19 mouse cellular contexts compared by ENCODE assay signal in genomic region chr17:25066595-25066994, GRCm38 (mm10). TPM values are rescaled to one million over a fixed set of nuclear protein-coding genes. Genes with fewer than 3 reads are reported as not detected.
DNase-seq lines count a peak whose midpoint lies in the region; ATAC-seq and TF ChIP-seq lines count a peak whose summit lies in the region.
"Had no signal": no experiment of that assay in that cellular context is flagged by ENCODE, and none has a peak within 500 bp of the region (broad histone marks: within the 10 kb centered on the region; RNA-seq: fewer than 3 reads in every experiment).

No protein-coding gene starts in this region.

- H3K27me3 ChIP-seq in forebrain, embryonic 10.5 days (ENCODE audit: poor library complexity, severe bottlenecking), result no peaks in the 10 kb centered on the region
- H3K27me3 ChIP-seq in forebrain, postnatal 0 days (ENCODE audit: insufficient read depth, low read length), result no peaks in the 10 kb centered on the region
- no peaks in the 10 kb centered on the region for H3K27me3 ChIP-seq in kidney, embryonic 14.5 days (ENCODE audit: control insufficient read depth, insufficient read depth, low read length)
- no peaks in the 10 kb centered on the region for H3K27me3 ChIP-seq in lung, embryonic 15.5 days
- H3K27me3 ChIP-seq: CH12.LX; hindbrain, embryonic 12.5 days; limb, embryonic 15.5 days; midbrain, embryonic 13.5 days had no signal

- H3K9me3 ChIP-seq in forebrain, embryonic 10.5 days, result no peaks in the 10 kb centered on the region
- H3K9me3 ChIP-seq in forebrain, postnatal 0 days (ENCODE audit: low read length), result no peaks in the 10 kb centered on the region
- H3K9me3 ChIP-seq in kidney, embryonic 14.5 days (ENCODE audit: control insufficient read depth, low read length), result no peaks in the 10 kb centered on the region
- no peaks in the 10 kb centered on the region for H3K9me3 ChIP-seq in lung, embryonic 15.5 days
- H3K9me3 ChIP-seq: hindbrain, embryonic 12.5 days; limb, embryonic 15.5 days; midbrain, embryonic 13.5 days had no signal

- H3K4me2 ChIP-seq in forebrain, postnatal 0 days (ENCODE audit: low read depth), result no peak overlapping the region
- no peak overlapping the region for H3K4me2 ChIP-seq in kidney, embryonic 14.5 days (replicated peaks; ENCODE audit: low read depth, low read length)
- H3K4me2 ChIP-seq in lung, embryonic 15.5 days, result no peak overlapping the region
- H3K4me2 ChIP-seq: hindbrain, embryonic 12.5 days; limb, embryonic 15.5 days; midbrain, embryonic 13.5 days had no signal

- TF ChIP-seq CTCF in forebrain, postnatal 0 days (IDR thresholded peaks at IDR 0.05; ENCODE audit: low read depth), result no peak

- 95% methylated on average over 7 of the region's 7 CpGs for WGBS in forebrain, embryonic 10.5 days
- WGBS in forebrain, postnatal 0 days, result 92% methylated on average over 7 of the region's 7 CpGs
- 98% methylated on average over 7 of the region's 7 CpGs for WGBS in kidney, embryonic 14.5 days
- WGBS in lung, embryonic 15.5 days, result 92% methylated on average over 7 of the region's 7 CpGs

- no peak for ATAC-seq in forebrain, postnatal 0 days
- no peak for ATAC-seq in kidney, embryonic 14.5 days (ENCODE audit: low FRiP score, low TSS enrichment)
- ATAC-seq in lung, embryonic 15.5 days (ENCODE audit: borderline replicate concordance, extremely low read depth, low FRiP score, low TSS enrichment), result no peak
- ATAC-seq: intestine, embryonic 16.5 days; midbrain, embryonic 13.5 days had no signal

- DNase-seq in forebrain, embryonic 10.5 days (ENCODE audit: extremely low spot score, low spot score), result no peak
- DNase-seq in forebrain, postnatal 0 days, result no peak
- DNase-seq in kidney, postnatal 25 days, result no peak
- no peak for DNase-seq in lung, postnatal 25 days (ENCODE audit: low spot score)
- DNase-seq in lung, postnatal 36 days, result peak; percentile 50
- DNase-seq in testis, postnatal 14 days (ENCODE audit: low spot score), result no peak
- DNase-seq: cerebellum, postnatal 10 days; gastrocnemius, postnatal 25 days; thymus, adult 18-20 months had no signal

- H3K9ac ChIP-seq in forebrain, postnatal 0 days, result no peak overlapping the region
- no peak overlapping the region for H3K9ac ChIP-seq in kidney, embryonic 14.5 days (ENCODE audit: low read depth, low read length)
- H3K9ac ChIP-seq in lung, embryonic 15.5 days, result no peak overlapping the region
- H3K9ac ChIP-seq: hindbrain, embryonic 12.5 days; limb, embryonic 15.5 days; midbrain, embryonic 13.5 days had no signal

- no peak overlapping the region for H3K4me3 ChIP-seq in forebrain, embryonic 10.5 days
- no peak overlapping the region for H3K4me3 ChIP-seq in forebrain, postnatal 0 days (ENCODE audit: low read depth, low read length)
- no peak overlapping the region for H3K4me3 ChIP-seq in kidney, embryonic 14.5 days (ENCODE audit: low read length)
- no peak overlapping the region for H3K4me3 ChIP-seq in lung, embryonic 15.5 days
- H3K4me3 ChIP-seq: hindbrain, embryonic 12.5 days; limb, embryonic 15.5 days; midbrain, embryonic 13.5 days had no signal

- peak overlapping the region; percentile 20; the same call in 1 of the 2 replicates for H3K27ac ChIP-seq in forebrain, embryonic 10.5 days
- H3K27ac ChIP-seq in forebrain, postnatal 0 days (ENCODE audit: low read depth, low read length), result no peak overlapping the region
- 0 out of 2 replicates have a peak overlapping the region, but pooled peaks have one; percentile 65 for H3K27ac ChIP-seq in kidney, embryonic 14.5 days (ENCODE audit: low read depth, low read length)
- peak overlapping the region; percentile 36; the same call in 1 of the 2 replicates for H3K27ac ChIP-seq in lung, embryonic 15.5 days
- H3K27ac ChIP-seq: hindbrain, embryonic 12.5 days; macrophage; midbrain, embryonic 13.5 days had no signal

- H3K36me3 ChIP-seq in forebrain, embryonic 10.5 days (replicated peaks), result peaks cover 36% of the 10 kb centered on the region
- H3K36me3 ChIP-seq in forebrain, postnatal 0 days (ENCODE audit: insufficient read depth), result peaks cover 36% of the 10 kb centered on the region
- H3K36me3 ChIP-seq in kidney, embryonic 14.5 days (ENCODE audit: control insufficient read depth, insufficient read depth, low read length), result peaks cover 32% of the 10 kb centered on the region; the same call in 1 of the 2 replicates
- H3K36me3 ChIP-seq in lung, embryonic 15.5 days, result peaks cover 46% of the 10 kb centered on the region

- no peaks in the 10 kb centered on the region; the same call in 1 of the 2 replicates for H3K4me1 ChIP-seq in forebrain, embryonic 10.5 days
- no peaks in the 10 kb centered on the region for H3K4me1 ChIP-seq in forebrain, postnatal 0 days (ENCODE audit: insufficient read depth)
- H3K4me1 ChIP-seq in kidney, embryonic 14.5 days (ENCODE audit: control insufficient read depth, insufficient read depth, low read length), result no peaks in the 10 kb centered on the region
- H3K4me1 ChIP-seq in lung, embryonic 15.5 days, result peaks cover 23% of the 10 kb centered on the region; the same call in 1 of the 2 replicates
- H3K4me1 ChIP-seq: hindbrain, embryonic 12.5 days; limb, embryonic 15.5 days; midbrain, embryonic 13.5 days had no signal

RNA-seq across cellular contexts. Expression of gene Tmem204, which starts 16.8 kb away (rescaled TPM):
- 10.9 and 11.5 TPM in 2 replicates for polyA plus RNA-seq in forebrain, embryonic 10.5 days (2016; fragmentation: Nextera tagmentation; extraction: Ambion mirVana)
- total RNA-seq in forebrain, postnatal 0 days (2014; rRNA removed), result 9.0 and 11.9 TPM in 2 replicates
- polyA plus RNA-seq in forebrain, postnatal 0 days (2015; fragmentation: Nextera tagmentation; extraction: Ambion mirVana), result 10.3 and 10.6 TPM in 2 replicates
- 15.9 and 18.4 TPM in 2 replicates for polyA plus RNA-seq in kidney, embryonic 14.5 days (2014; fragmentation: Nextera tagmentation; extraction: Ambion mirVana)
- 88.2 and 93.2 TPM in 2 replicates for polyA plus RNA-seq in lung, embryonic 15.5 days (2015; fragmentation: Nextera tagmentation; extraction: Ambion mirVana)
- total RNA-seq: CH12.LX had no signal
- polyA plus RNA-seq: macrophage had no signal

RNA-seq across cellular contexts. Expression of gene Telo2, which starts 49.2 kb away (rescaled TPM):
- 54.6 TPM in 2 replicates for polyA plus RNA-seq in forebrain, embryonic 10.5 days (2016; fragmentation: Nextera tagmentation; extraction: Ambion mirVana)
- 51.9 and 92.2 TPM in 2 replicates for total RNA-seq in forebrain, postnatal 0 days (2014; rRNA removed)
- 32.4 and 35.6 TPM in 2 replicates for polyA plus RNA-seq in forebrain, postnatal 0 days (2015; fragmentation: Nextera tagmentation; extraction: Ambion mirVana)
- 34.9 and 44.8 TPM in 2 replicates for polyA plus RNA-seq in kidney, embryonic 14.5 days (2014; fragmentation: Nextera tagmentation; extraction: Ambion mirVana)
- polyA plus RNA-seq in lung, embryonic 15.5 days (2015; fragmentation: Nextera tagmentation; extraction: Ambion mirVana), result 42.2 and 46.3 TPM in 2 replicates

RNA-seq across cellular contexts. Expression of gene Ift140, which starts 50.7 kb away (rescaled TPM):
- polyA plus RNA-seq in forebrain, embryonic 10.5 days (2016; fragmentation: Nextera tagmentation; extraction: Ambion mirVana), result 27.0 and 27.4 TPM in 2 replicates
- total RNA-seq in forebrain, postnatal 0 days (2014; rRNA removed), result 31.8 and 37.7 TPM in 2 replicates
- polyA plus RNA-seq in forebrain, postnatal 0 days (2015; fragmentation: Nextera tagmentation; extraction: Ambion mirVana), result 11.6 and 15.2 TPM in 2 replicates
- polyA plus RNA-seq in kidney, embryonic 14.5 days (2014; fragmentation: Nextera tagmentation; extraction: Ambion mirVana), result 15.5 and 23.6 TPM in 2 replicates
- 17.0 and 18.1 TPM in 2 replicates for polyA plus RNA-seq in lung, embryonic 15.5 days (2015; fragmentation: Nextera tagmentation; extraction: Ambion mirVana)

RNA-seq across cellular contexts. Expression of gene Cramp1l, which starts 51.0 kb away (rescaled TPM):
- 8.1 and 8.4 TPM in 2 replicates for polyA plus RNA-seq in forebrain, embryonic 10.5 days (2016; fragmentation: Nextera tagmentation; extraction: Ambion mirVana)
- 16.2 and 21.5 TPM in 2 replicates for total RNA-seq in forebrain, postnatal 0 days (2014; rRNA removed)
- polyA plus RNA-seq in forebrain, postnatal 0 days (2015; fragmentation: Nextera tagmentation; extraction: Ambion mirVana), result 1.9 and 2.9 TPM in 2 replicates
- 8.5 and 11.6 TPM in 2 replicates for polyA plus RNA-seq in kidney, embryonic 14.5 days (2014; fragmentation: Nextera tagmentation; extraction: Ambion mirVana)
- 6.3 and 7.6 TPM in 2 replicates for polyA plus RNA-seq in lung, embryonic 15.5 days (2015; fragmentation: Nextera tagmentation; extraction: Ambion mirVana)

RNA-seq across cellular contexts. Expression of gene Ptx4, which starts 54.0 kb away (rescaled TPM):
- 0.30 TPM in 1 of 2 replicates, not detected in the other for polyA plus RNA-seq in forebrain, embryonic 10.5 days (2016; fragmentation: Nextera tagmentation; extraction: Ambion mirVana)
- 1.2 TPM in 1 of 2 replicates, not detected in the other for total RNA-seq in forebrain, postnatal 0 days (2014; rRNA removed)
- polyA plus RNA-seq in forebrain, postnatal 0 days (2015; fragmentation: Nextera tagmentation; extraction: Ambion mirVana), result 0.20 and 0.54 TPM in 2 replicates
- not detected in 2 replicates for polyA plus RNA-seq in kidney, embryonic 14.5 days (2014; fragmentation: Nextera tagmentation; extraction: Ambion mirVana)
- polyA plus RNA-seq in lung, embryonic 15.5 days (2015; fragmentation: Nextera tagmentation; extraction: Ambion mirVana), result 0.14 TPM in 1 of 2 replicates, not detected in the other
- total RNA-seq: adrenal gland, postnatal 36 days; CH12.LX had no signal
- polyA plus RNA-seq: hindbrain, embryonic 12.5 days; macrophage; midbrain, embryonic 13.5 days; urinary bladder, adult 2 months had no signal
